24 mouse cellular contexts compared by ENCODE assay signal in the genomic region with DNA sequence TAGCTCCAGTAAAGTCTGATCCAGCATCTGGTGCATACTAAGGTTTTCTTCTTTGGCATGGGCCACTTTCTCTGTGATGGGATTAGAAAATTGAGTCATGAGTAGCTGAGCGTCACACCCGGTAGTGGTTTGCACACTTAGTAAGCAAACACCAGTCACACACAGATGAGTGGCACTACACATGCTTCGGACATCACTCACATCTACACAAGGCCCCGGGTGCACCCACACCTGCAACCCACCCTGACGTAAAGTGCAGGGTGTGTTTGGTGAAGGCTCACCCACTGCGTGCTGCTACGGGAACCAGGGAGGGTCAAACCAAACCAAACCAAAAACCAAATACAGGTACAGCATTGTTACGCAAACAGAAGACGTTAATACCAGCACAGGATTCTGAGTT. TPM values are rescaled to one million over a fixed set of nuclear protein-coding genes. Genes with fewer than 3 reads are reported as not detected.
DNase-seq lines count a peak whose midpoint lies in the region; ATAC-seq and TF ChIP-seq lines count a peak whose summit lies in the region.
"Had no signal": no experiment of that assay in that cellular context is flagged by ENCODE, and none has a peak within 500 bp of the region (broad histone marks: within the 10 kb centered on the region; RNA-seq: fewer than 3 reads in every experiment).

No protein-coding gene starts in this region.

- TF ChIP-seq CTCF in lung, postnatal 0 days (IDR thresholded peaks at IDR 0.05): no peak

- H3K27me3 ChIP-seq in embryonic facial prominence, embryonic 15.5 days: no peaks in the 10 kb centered on the region
- H3K27me3 ChIP-seq in embryonic facial prominence, embryonic 10.5 days (replicated peaks; ENCODE audit: low read depth, poor library complexity, severe bottlenecking): no peaks in the 10 kb centered on the region
- H3K27me3 ChIP-seq in liver, embryonic 12.5 days (replicated peaks): no peaks in the 10 kb centered on the region
- no peaks in the 10 kb centered on the region for H3K27me3 ChIP-seq in liver, embryonic 11.5 days (replicated peaks; ENCODE audit: control insufficient read depth, insufficient read depth, low read length)
- H3K27me3 ChIP-seq in lung, postnatal 0 days (replicated peaks; ENCODE audit: insufficient read depth, low read length): no peaks in the 10 kb centered on the region
- H3K27me3 ChIP-seq: hindbrain, embryonic 12.5 days; Patski had no signal

- no peak for DNase-seq in embryonic facial prominence, embryonic 10.5 days (ENCODE audit: low spot score)
- no peak for DNase-seq in liver, embryonic 11.5 days (ENCODE audit: low spot score)
- peak; percentile 70 for DNase-seq in lung, postnatal 0 days (ENCODE audit: low spot score)
- DNase-seq in lung, postnatal 14 days: no peak
- peak; percentile 27 for DNase-seq in skeletal muscle tissue, adult 2 months (ENCODE audit: low read depth, low spot score)
- DNase-seq in cerebellum, postnatal 36 days: no peak
- DNase-seq: adrenal gland, postnatal 14 days; B cell, adult 2 months; cerebellum, adult 11-12 months; cerebellum, adult 9-10 months; cerebellum, postnatal 25 days; gastrocnemius, postnatal 10 days; heart, adult 2 months; heart, postnatal 36 days had no signal

- no peak overlapping the region for H3K4me3 ChIP-seq in embryonic facial prominence, embryonic 15.5 days (replicated peaks)
- no peak overlapping the region for H3K4me3 ChIP-seq in embryonic facial prominence, embryonic 10.5 days
- H3K4me3 ChIP-seq in liver, embryonic 12.5 days: no peak overlapping the region
- H3K4me3 ChIP-seq in liver, embryonic 11.5 days (ENCODE audit: low read depth, low read length): no peak overlapping the region
- no peak overlapping the region for H3K4me3 ChIP-seq in lung, postnatal 0 days (ENCODE audit: low read depth, low read length)
- H3K4me3 ChIP-seq: erythroblast, embryonic 14.5 days; forebrain, embryonic 10.5 days; heart, adult 2 months; hindbrain, embryonic 12.5 days had no signal

- peaks cover 69% of the 10 kb centered on the region for H3K36me3 ChIP-seq in embryonic facial prominence, embryonic 15.5 days
- H3K36me3 ChIP-seq in embryonic facial prominence, embryonic 10.5 days (replicated peaks): peaks cover 78% of the 10 kb centered on the region
- peaks cover 76% of the 10 kb centered on the region for H3K36me3 ChIP-seq in liver, embryonic 12.5 days
- peaks cover 43% of the 10 kb centered on the region for H3K36me3 ChIP-seq in liver, embryonic 11.5 days (ENCODE audit: control insufficient read depth, insufficient read depth, low read length)
- peaks cover 1% of the 10 kb centered on the region; the same call in 1 of the 2 replicates for H3K36me3 ChIP-seq in lung, postnatal 0 days (ENCODE audit: insufficient read depth, low read length)

- H3K9ac ChIP-seq in embryonic facial prominence, embryonic 15.5 days: no peak overlapping the region
- no peak overlapping the region for H3K9ac ChIP-seq in liver, embryonic 12.5 days
- H3K9ac ChIP-seq in liver, embryonic 11.5 days (ENCODE audit: low read depth, low read length): no peak overlapping the region
- no peak overlapping the region for H3K9ac ChIP-seq in lung, postnatal 0 days (replicated peaks; ENCODE audit: low read depth)
- H3K9ac ChIP-seq: hindbrain, embryonic 12.5 days had no signal

- 81% methylated on average over 9 of the region's 9 CpGs for WGBS in embryonic facial prominence, embryonic 15.5 days
- 94% methylated on average over 9 of the region's 9 CpGs for WGBS in embryonic facial prominence, embryonic 10.5 days
- WGBS in liver, embryonic 12.5 days (ENCODE audit: insufficient replicate concordance): 90% methylated on average over 9 of the region's 9 CpGs
- WGBS in liver, embryonic 11.5 days: 94% methylated on average over 9 of the region's 9 CpGs
- 65% methylated on average over 9 of the region's 9 CpGs for WGBS in lung, postnatal 0 days

- no peaks in the 10 kb centered on the region for H3K9me3 ChIP-seq in embryonic facial prominence, embryonic 15.5 days (replicated peaks)
- H3K9me3 ChIP-seq in embryonic facial prominence, embryonic 10.5 days: no peaks in the 10 kb centered on the region
- no peaks in the 10 kb centered on the region for H3K9me3 ChIP-seq in liver, embryonic 12.5 days (replicated peaks)
- H3K9me3 ChIP-seq in liver, embryonic 11.5 days (ENCODE audit: control insufficient read depth, low read length): no peaks in the 10 kb centered on the region
- H3K9me3 ChIP-seq in lung, postnatal 0 days (ENCODE audit: low read length): no peaks in the 10 kb centered on the region
- H3K9me3 ChIP-seq: forebrain, embryonic 10.5 days; hindbrain, embryonic 12.5 days had no signal

- peaks cover 28% of the 10 kb centered on the region; the same call in 1 of the 2 replicates for H3K4me1 ChIP-seq in embryonic facial prominence, embryonic 15.5 days
- no peaks in the 10 kb centered on the region for H3K4me1 ChIP-seq in embryonic facial prominence, embryonic 10.5 days
- peaks cover 75% of the 10 kb centered on the region for H3K4me1 ChIP-seq in liver, embryonic 12.5 days
- H3K4me1 ChIP-seq in liver, embryonic 11.5 days (replicated peaks; ENCODE audit: control insufficient read depth, insufficient read depth, low read length): peaks cover 43% of the 10 kb centered on the region
- H3K4me1 ChIP-seq in lung, postnatal 0 days (ENCODE audit: insufficient read depth, low read depth, low read length): peaks cover 6% of the 10 kb centered on the region; the same call in 1 of the 2 replicates
- H3K4me1 ChIP-seq: forebrain, embryonic 10.5 days; hindbrain, embryonic 12.5 days had no signal

- H3K27ac ChIP-seq in embryonic facial prominence, embryonic 15.5 days (replicated peaks): 0 out of 2 replicates have a peak overlapping the region, but pooled peaks have one; percentile 7
- no peak overlapping the region for H3K27ac ChIP-seq in embryonic facial prominence, embryonic 10.5 days (replicated peaks)
- H3K27ac ChIP-seq in liver, embryonic 12.5 days: 0 out of 2 replicates have a peak overlapping the region, but pooled peaks have one; percentile 95
- H3K27ac ChIP-seq in liver, embryonic 11.5 days (ENCODE audit: low read depth, low read length): no peak overlapping the region
- H3K27ac ChIP-seq in lung, postnatal 0 days (ENCODE audit: low read length): peak overlapping the region; percentile 44; the same call in 1 of the 2 replicates
- H3K27ac ChIP-seq: forebrain, embryonic 10.5 days; heart, adult 2 months; hindbrain, embryonic 12.5 days had no signal

- TF ChIP-seq EP300 in lung, postnatal 0 days (IDR thresholded peaks at IDR 0.05): peak; percentile 48; the same call in 1 of the 2 replicates

- no peak for ATAC-seq in embryonic facial prominence, embryonic 15.5 days (ENCODE audit: insufficient number of reproducible peaks, low FRiP score, low TSS enrichment, low read depth)
- no peak for ATAC-seq in liver, embryonic 12.5 days
- ATAC-seq in liver, embryonic 11.5 days (replicated peaks; ENCODE audit: low FRiP score): no peak
- ATAC-seq in lung, postnatal 0 days: peak; percentile 76
- ATAC-seq: activated CD4-positive, CD25-positive, alpha-beta regulatory T cell, adult 4 months; forebrain, embryonic 14.5 days; hindbrain, embryonic 16.5 days; Patski had no signal

- H3K4me2 ChIP-seq in embryonic facial prominence, embryonic 15.5 days (replicated peaks): no peak overlapping the region
- no peak overlapping the region for H3K4me2 ChIP-seq in liver, embryonic 12.5 days
- no peak overlapping the region for H3K4me2 ChIP-seq in liver, embryonic 11.5 days
- H3K4me2 ChIP-seq in lung, postnatal 0 days (replicated peaks; ENCODE audit: low read depth, low read length): no peak overlapping the region
- H3K4me2 ChIP-seq: heart, embryonic 11.5 days; hindbrain, embryonic 12.5 days had no signal

RNA-seq across cellular contexts. Expression of a gene that starts 25.8 kb away (rescaled TPM):
- 870 and 880 TPM in 2 replicates for polyA plus RNA-seq in embryonic facial prominence, embryonic 15.5 days (2015; fragmentation: Nextera tagmentation; extraction: Ambion mirVana)
- polyA plus RNA-seq in embryonic facial prominence, embryonic 10.5 days (2016; fragmentation: Nextera tagmentation; extraction: Ambion mirVana): 331 and 369 TPM in 2 replicates
- polyA plus RNA-seq in liver, embryonic 12.5 days (2016; fragmentation: Nextera tagmentation; extraction: Ambion mirVana): 214 and 225 TPM in 2 replicates
- polyA plus RNA-seq in liver, embryonic 11.5 days (2014; fragmentation: Nextera tagmentation; extraction: Ambion mirVana): 378 and 420 TPM in 2 replicates
- polyA plus RNA-seq in lung, postnatal 0 days (2015; fragmentation: Nextera tagmentation; extraction: Ambion mirVana): 695 and 781 TPM in 2 replicates

RNA-seq across cellular contexts. Expression of a gene that starts 48.1 kb away (rescaled TPM):
- 8.5 and 9.1 TPM in 2 replicates for polyA plus RNA-seq in embryonic facial prominence, embryonic 15.5 days (2015; fragmentation: Nextera tagmentation; extraction: Ambion mirVana)
- 9.0 and 9.8 TPM in 2 replicates for polyA plus RNA-seq in embryonic facial prominence, embryonic 10.5 days (2016; fragmentation: Nextera tagmentation; extraction: Ambion mirVana)
- polyA plus RNA-seq in liver, embryonic 12.5 days (2016; fragmentation: Nextera tagmentation; extraction: Ambion mirVana): 8.9 and 9.4 TPM in 2 replicates
- polyA plus RNA-seq in liver, embryonic 11.5 days (2014; fragmentation: Nextera tagmentation; extraction: Ambion mirVana): 11.6 and 12.7 TPM in 2 replicates
- 13.8 and 15.4 TPM in 2 replicates for polyA plus RNA-seq in lung, postnatal 0 days (2015; fragmentation: Nextera tagmentation; extraction: Ambion mirVana)

Comparison
In these comparisons a context has a peak if more than half of its experiments do, and no peak if none do; other contexts are left out.
1. H3K27ac ChIP-seq: peak in embryonic facial prominence, embryonic 15.5 days (single experiment), liver, embryonic 12.5 days (single experiment) and lung, postnatal 0 days (single experiment); none in embryonic facial prominence, embryonic 10.5 days (single experiment) and liver, embryonic 11.5 days (single experiment).
2. DNase-seq: peak in lung, postnatal 0 days (single experiment) and skeletal muscle tissue, adult 2 months (single experiment); none in embryonic facial prominence, embryonic 10.5 days (single experiment), liver, embryonic 11.5 days (single experiment), lung, postnatal 14 days (single experiment) and cerebellum, postnatal 36 days (0 of 2).